Mouse (Mus musculus) CD4-positive helper T cell, adult 2 months (primary cell): ENCODE measurements around the gene Foxo3.
A peak's percentile ranks its signal among the peaks of the same experiment; 100 is the strongest.

Source experiments
- DNase-seq: peaks from one replicate; pipeline ENCODE4 v3.0.0-alpha.2; 2012; ENCODE audit warnings: low read depth, missing footprints, low spot score

Gene Foxo3

GRCm38 (mm10) chr10:42276507-42277345 lies at the start of gene Foxo3:
TSS of gene Foxo3 (minus strand) at chr10:42276755.
- peak; percentile 97 for DNase-seq

- no peak for DNase-seq
Observed at GRCm38 (mm10) chr10:42325305-42325704, 48.8 kb upstream of the Foxo3 start.

- DNase-seq, result no peak
Observed at GRCm38 (mm10) chr10:42323978-42324377, 47.4 kb upstream of the Foxo3 start.

GRCm38 (mm10) chr10:42313222-42313786 lies 36.7 kb upstream of the Foxo3 start:
- DNase-seq, result no peak

GRCm38 (mm10) chr10:42312557-42312956 lies 36.0 kb upstream of the Foxo3 start:
- DNase-seq, result no peak

GRCm38 (mm10) chr10:42308687-42308987 lies 32.1 kb upstream of the Foxo3 start:
- DNase-seq, result no peak

GRCm38 (mm10) chr10:42307980-42308686 lies 31.6 kb upstream of the Foxo3 start:
- DNase-seq, result no peak

GRCm38 (mm10) chr10:42306422-42306821 lies 29.9 kb upstream of the Foxo3 start:
- no peak for DNase-seq

- DNase-seq, result no peak
Observed at GRCm38 (mm10) chr10:42300805-42301204, 24.2 kb upstream of the Foxo3 start.

- DNase-seq, result no peak
Observed at GRCm38 (mm10) chr10:42299967-42300366, 23.4 kb upstream of the Foxo3 start.

GRCm38 (mm10) chr10:42299426-42299825 lies 22.9 kb upstream of the Foxo3 start:
- no peak for DNase-seq

- peak; percentile 33 for DNase-seq
Observed at GRCm38 (mm10) chr10:42297954-42298353, 21.4 kb upstream of the Foxo3 start.

- no peak for DNase-seq
Observed at GRCm38 (mm10) chr10:42297109-42297508, 20.6 kb upstream of the Foxo3 start.

GRCm38 (mm10) chr10:42296559-42296958 lies 20.0 kb upstream of the Foxo3 start:
- no peak for DNase-seq

GRCm38 (mm10) chr10:42295028-42295427 lies 18.5 kb upstream of the Foxo3 start:
- DNase-seq, result peak; percentile 62

GRCm38 (mm10) chr10:42294392-42294791 lies 17.8 kb upstream of the Foxo3 start:
- no peak for DNase-seq

GRCm38 (mm10) chr10:42293877-42294276 lies 17.3 kb upstream of the Foxo3 start:
- no peak for DNase-seq

GRCm38 (mm10) chr10:42291360-42291759 lies 14.8 kb upstream of the Foxo3 start:
- DNase-seq, result peak; percentile 58

GRCm38 (mm10) chr10:42287666-42288065 lies 11.1 kb upstream of the Foxo3 start:
- no peak for DNase-seq

- no peak for DNase-seq
Observed at GRCm38 (mm10) chr10:42278307-42278850, 1.8 kb upstream of the Foxo3 start.

GRCm38 (mm10) chr10:42277476-42278306 lies 1.1 kb upstream of the Foxo3 start:
- peak; percentile 100 for DNase-seq
